26 mouse cellular contexts compared by ENCODE assay signal in genomic region chr5:113961776-113962175, GRCm38 (mm10). TPM values are rescaled to one million over a fixed set of nuclear protein-coding genes. Genes with fewer than 3 reads are reported as not detected.
DNase-seq lines count a peak whose midpoint lies in the region; ATAC-seq and TF ChIP-seq lines count a peak whose summit lies in the region.
"Had no signal": no experiment of that assay in that cellular context is flagged by ENCODE, and none has a peak within 500 bp of the region (broad histone marks: within the 10 kb centered on the region; RNA-seq: fewer than 3 reads in every experiment).

No protein-coding gene starts in this region.

- H3K27me3 ChIP-seq in heart, embryonic 13.5 days (replicated peaks) = no peaks in the 10 kb centered on the region
- H3K27me3 ChIP-seq in heart, adult 2 months (ENCODE audit: control insufficient read depth, insufficient read depth, low read length) = no peaks in the 10 kb centered on the region
- H3K27me3 ChIP-seq: embryonic facial prominence, embryonic 13.5 days; heart, embryonic 15.5 days; hindbrain, embryonic 12.5 days; liver, embryonic 15.5 days had no signal

- WGBS in heart, embryonic 13.5 days = 18% methylated on average over 7 of the region's 7 CpGs
- 53% methylated on average over 7 of the region's 7 CpGs for whole genome bisulfite sequencing in heart, adult 2 months
- 66% methylated on average over 7 of the region's 7 CpGs for WGBS in lung, adult 2 months

- H3K9ac ChIP-seq in heart, embryonic 13.5 days = no peak overlapping the region
- H3K9ac ChIP-seq in heart, adult 2 months (ENCODE audit: low read depth, low read length) = no peak overlapping the region
- H3K9ac ChIP-seq: embryonic facial prominence, embryonic 13.5 days; heart, embryonic 15.5 days; hindbrain, embryonic 12.5 days; liver, embryonic 15.5 days had no signal

- TF ChIP-seq POLR2A in heart, adult 2 months (IDR thresholded peaks at IDR 0.05; ENCODE audit: insufficient read depth, low read depth, low read length) = no peak
- no peak for TF ChIP-seq POLR2A in lung, adult 2 months (IDR thresholded peaks at IDR 0.05; ENCODE audit: borderline replicate concordance, extremely low read depth, low read depth, low read length)

- no peak for TF ChIP-seq CTCF in heart, adult 2 months (IDR thresholded peaks at IDR 0.05)
- TF ChIP-seq CTCF in lung, adult 2 months (IDR thresholded peaks at IDR 0.05; ENCODE audit: insufficient read depth, low read length) = no peak

- H3K4me1 ChIP-seq in heart, embryonic 13.5 days = peaks cover 44% of the 10 kb centered on the region
- no peaks in the 10 kb centered on the region; the same call in 1 of the 2 replicates for H3K4me1 ChIP-seq in heart, adult 2 months (ENCODE audit: control insufficient read depth, insufficient read depth, low read length)
- no peaks in the 10 kb centered on the region for H3K4me1 ChIP-seq in lung, adult 2 months (ENCODE audit: control insufficient read depth, insufficient read depth, low read length)

- peaks cover 68% of the 10 kb centered on the region for H3K36me3 ChIP-seq in heart, embryonic 13.5 days
- no peaks in the 10 kb centered on the region for H3K36me3 ChIP-seq in heart, adult 2 months (ENCODE audit: control insufficient read depth, insufficient read depth, low read length)

- H3K4me2 ChIP-seq in heart, embryonic 13.5 days = peak overlapping the region; percentile 14; the same call in 1 of the 2 replicates
- H3K4me2 ChIP-seq: embryonic facial prominence, embryonic 13.5 days; heart, embryonic 15.5 days; hindbrain, embryonic 12.5 days; liver, embryonic 15.5 days had no signal

- no peak for DNase-seq in heart, adult 2 months
- peak; percentile 35 to 58 for DNase-seq in lung, adult 18-20 months
- DNase-seq in lung, adult 2 months = no peak
- peak; percentile 67 for DNase-seq in ES-CJ7 (ENCODE audit: low read depth, low spot score)
- peak; percentile 47 for DNase-seq in lung, postnatal 36 days
- DNase-seq: cerebellum, adult 2 months; gastrocnemius, postnatal 25 days; kidney, adult 2 months; kidney, postnatal 4 days; layer of hippocampus, adult 9-11 months; right cerebral cortex, postnatal 14 days; spleen, adult 18-20 months; thymus, adult 18-20 months; thymus, postnatal 4 days had no signal

- peak overlapping the region; percentile 33 for H3K27ac ChIP-seq in heart, embryonic 13.5 days (replicated peaks)
- H3K27ac ChIP-seq in heart, adult 2 months = no peak overlapping the region
- H3K27ac ChIP-seq: embryonic facial prominence, embryonic 13.5 days; heart, embryonic 15.5 days; hindbrain, embryonic 12.5 days; left cerebral cortex, adult 2 months; limb, embryonic 10.5 days; liver, embryonic 15.5 days had no signal

- no peak for TF ChIP-seq EP300 in heart, adult 2 months (IDR thresholded peaks at IDR 0.05; ENCODE audit: insufficient read depth, low read depth, low read length)

- no peaks in the 10 kb centered on the region for H3K9me3 ChIP-seq in heart, embryonic 13.5 days
- H3K9me3 ChIP-seq: embryonic facial prominence, embryonic 13.5 days; heart, embryonic 15.5 days; hindbrain, embryonic 12.5 days; limb, embryonic 10.5 days; liver, embryonic 15.5 days; midbrain, embryonic 10.5 days had no signal

- ATAC-seq in heart, embryonic 13.5 days (ENCODE audit: extremely low read depth, insufficient number of reproducible peaks, low FRiP score, low TSS enrichment) = no peak
- ATAC-seq in CD4-positive, CD25-positive, alpha-beta regulatory T cell, adult 4 months = no peak
- ATAC-seq: forebrain, embryonic 14.5 days had no signal

- no peaks in the 10 kb centered on the region for H3K79me2 ChIP-seq in heart, adult 2 months (replicated peaks; ENCODE audit: control insufficient read depth, insufficient read depth, low read length)

- no peak overlapping the region for H3K4me3 ChIP-seq in heart, embryonic 13.5 days
- H3K4me3 ChIP-seq in heart, adult 2 months = no peak overlapping the region
- H3K4me3 ChIP-seq in lung, adult 2 months (replicated peaks; ENCODE audit: extremely low read depth, low read depth, low read length) = no peak overlapping the region
- H3K4me3 ChIP-seq: embryonic facial prominence, embryonic 13.5 days; heart, embryonic 15.5 days; hindbrain, embryonic 12.5 days; left cerebral cortex, adult 2 months; limb, embryonic 10.5 days; liver, embryonic 15.5 days; midbrain, embryonic 10.5 days had no signal

- intact Hi-C loops in heart, adult 2 months (cut with DNase I) = no loop called here

RNA-seq across cellular contexts. Expression of gene Ssh1, which starts 31.9 kb away (rescaled TPM):
- 12.4 and 13.5 TPM in 2 replicates for polyA plus RNA-seq in heart, embryonic 13.5 days (2015; fragmentation: Nextera tagmentation; extraction: Ambion mirVana)
- 10 to 100 TPM; 13.4 to 15.2 TPM for total RNA-seq in heart, adult 2 months (2021)
- polyA plus RNA-seq in heart, adult 2 months (2012; rRNA removed) = 7.4 and 9.8 TPM in 2 replicates
- polyA plus RNA-seq in lung, adult 2 months (2012; rRNA removed) = 22.1 and 27.3 TPM in 2 replicates
- 10 to 100 TPM; 13.0 to 14.6 TPM for polyA plus RNA-seq in CD4-positive, CD25-positive, alpha-beta regulatory T cell, adult 4 months (2017; shearing (Covaris generic))

RNA-seq across cellular contexts. Expression of gene Dao, which starts 41.7 kb away (rescaled TPM):
- not detected in 2 replicates for polyA plus RNA-seq in heart, embryonic 13.5 days (2015; fragmentation: Nextera tagmentation; extraction: Ambion mirVana)
- not detected for total RNA-seq in heart, adult 2 months (2021)
- polyA plus RNA-seq in heart, adult 2 months (2012; rRNA removed) = not detected in 2 replicates
- 0.05 and 0.17 TPM in 2 replicates for polyA plus RNA-seq in lung, adult 2 months (2012; rRNA removed)
- polyA plus RNA-seq in CD4-positive, CD25-positive, alpha-beta regulatory T cell, adult 4 months (2017; shearing (Covaris generic)) = 1 to 10 TPM in 1 of 2 experiments, under 1 TPM in 1; 0.56 to 1.4 TPM
- total RNA-seq: gastrocnemius, postnatal 25 days; left cerebral cortex, adult 2 months; midbrain, postnatal 0 days; neutrophil, adult 5-6 weeks had no signal
- polyA plus RNA-seq: embryonic facial prominence, embryonic 13.5 days; forebrain, embryonic 14.5 days; heart, embryonic 15.5 days; hindbrain, embryonic 12.5 days; limb, embryonic 10.5 days; liver, embryonic 15.5 days; midbrain, embryonic 10.5 days; midbrain, postnatal 0 days had no signal

RNA-seq across cellular contexts. Expression of gene Coro1c, which starts 53.2 kb away (rescaled TPM):
- 95.4 and 99.4 TPM in 2 replicates for polyA plus RNA-seq in heart, embryonic 13.5 days (2015; fragmentation: Nextera tagmentation; extraction: Ambion mirVana)
- total RNA-seq in heart, adult 2 months (2021) = 10 to 100 TPM; 24.6 to 30.1 TPM
- 24.1 and 27.9 TPM in 2 replicates for polyA plus RNA-seq in heart, adult 2 months (2012; rRNA removed)
- polyA plus RNA-seq in lung, adult 2 months (2012; rRNA removed) = 86.7 and 104 TPM in 2 replicates
- polyA plus RNA-seq in CD4-positive, CD25-positive, alpha-beta regulatory T cell, adult 4 months (2017; shearing (Covaris generic)) = 10 to 100 TPM; 43.2 to 59.6 TPM

Comparison
In these comparisons a context has a peak if more than half of its experiments do, and no peak if none do; other contexts are left out.
1. DNase-seq: peak in lung, adult 18-20 months (2 of 2), ES-CJ7 (single experiment) and lung, postnatal 36 days (single experiment); none in heart, adult 2 months (0 of 2) and lung, adult 2 months (single experiment).